Mouse (Mus musculus) frontal cortex, adult (tissue): Measurements from ENCODE around the gene Cers5.
A peak's percentile ranks its signal among the peaks of the same experiment; 100 is the strongest.

ENCODE experiments used
- ATAC-seq: cut with Nextera tagmentation; 2 replicates; pipeline ENCODE4 v1.9.2; 2017; ENCODE audit warnings: mild to moderate bottlenecking, moderate library complexity, mixed read lengths; ENCODE audit not compliant: low TSS enrichment

Cers5 gene

GRCm38 (mm10) chr15:99725341-99726155 is 47.1 kb downstream of the Cers5 start, which contains the start of gene Cox14:
Gene Cox14 (plus strand): TSS chr15:99725618.
- peak; percentile 84 for ATAC-seq

GRCm38 (mm10) chr15:99724292-99725021 is 48.2 kb downstream of the Cers5 start:
- ATAC-seq, result 0 out of 2 replicates have a peak, but pooled peaks have one; percentile 17

- no peak for ATAC-seq
Observed at GRCm38 (mm10) chr15:99723515-99724291, 49.0 kb downstream of the Cers5 start.

- no peak for ATAC-seq
Observed at GRCm38 (mm10) chr15:99723120-99723514, 49.6 kb downstream of the Cers5 start.

GRCm38 (mm10) chr15:99721921-99722743 is 50.6 kb downstream of the Cers5 start:
- no peak for ATAC-seq

GRCm38 (mm10) chr15:99719865-99720264 is 52.8 kb downstream of the Cers5 start:
- ATAC-seq, result no peak

- no peak for ATAC-seq
Observed at GRCm38 (mm10) chr15:99718461-99719021, 54.1 kb downstream of the Cers5 start.

GRCm38 (mm10) chr15:99717386-99718334 is 55.0 kb downstream of the Cers5 start, which contains the start of gene Gpd1:
Gene Gpd1 (plus strand): TSS chr15:99717515.
- ATAC-seq, result peak; percentile 15

GRCm38 (mm10) chr15:99716814-99717213 is 55.9 kb downstream of the Cers5 start:
- ATAC-seq, result peak; percentile 24; the same call in 1 of the 2 replicates

- no peak for ATAC-seq
Observed at GRCm38 (mm10) chr15:99715982-99716746, 56.5 kb downstream of the Cers5 start.

- peak; percentile 35; the same call in 1 of the 2 replicates for ATAC-seq
Observed at GRCm38 (mm10) chr15:99715361-99715865, 57.3 kb downstream of the Cers5 start.

GRCm38 (mm10) chr15:99714858-99715257 is 57.8 kb downstream of the Cers5 start:
- ATAC-seq, result peak; percentile 48

GRCm38 (mm10) chr15:99714206-99714605 is 58.5 kb downstream of the Cers5 start:
- no peak for ATAC-seq

GRCm38 (mm10) chr15:99713569-99713968 is 59.1 kb downstream of the Cers5 start:
- ATAC-seq, result no peak

- ATAC-seq, result no peak
Observed at GRCm38 (mm10) chr15:99712666-99713559, 59.8 kb downstream of the Cers5 start.

- ATAC-seq, result no peak
Observed at GRCm38 (mm10) chr15:99711491-99711890, 61.2 kb downstream of the Cers5 start.
